Mouse (Mus musculus) forelimb bud, embryonic 11.5 days (tissue): ENCODE data around the gene Ahctf1.
"Not testable (repeated sequence)": the region's sequence is repeated elsewhere in the genome, so short reads cannot be mapped to it uniquely, and the experiment has no call there.

ENCODE experiments used
- DNase-seq: peaks from one replicate; pipeline ENCODE4 v3.0.0-alpha.2; 2012; ENCODE audit warnings: low read depth, low spot score

The Ahctf1 gene

DNA sequence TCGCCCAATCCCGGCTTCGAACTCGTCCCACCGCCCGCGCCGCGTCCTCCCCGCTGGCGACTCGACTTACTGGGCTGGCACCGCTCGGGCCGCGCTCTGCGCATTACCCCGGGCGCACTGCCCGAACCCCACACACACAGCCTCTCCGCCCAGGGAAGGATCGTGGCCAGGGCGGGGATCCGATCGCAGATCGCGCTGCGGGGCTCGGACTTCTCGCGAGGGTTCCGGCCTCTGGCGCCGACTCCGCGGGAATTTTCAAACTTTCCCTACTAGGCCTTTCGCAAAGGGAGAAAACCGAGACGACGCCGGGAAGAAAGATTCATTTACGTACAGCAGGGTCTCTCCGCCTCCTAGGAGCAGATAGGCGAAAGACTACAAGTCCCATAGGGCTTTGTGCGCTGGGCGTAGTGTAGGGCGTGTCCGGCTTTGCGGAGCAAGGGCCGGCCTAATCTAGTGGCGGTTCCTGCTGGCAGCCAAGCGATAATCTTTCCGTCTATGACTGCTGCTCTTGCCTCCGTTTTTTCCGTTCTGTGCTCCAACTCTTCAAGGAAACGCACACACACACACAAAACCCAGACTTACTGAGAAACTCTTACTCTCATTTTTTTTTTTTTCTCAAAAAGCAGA lies at the start of gene Ahctf1:
TSS of gene Ahctf1 (minus strand) at position 168 of the 627 bp plus-strand sequence.
- DNase-seq = peak; percentile 99

- DNase-seq = peak; percentile 82
Measured at GRCm38 (mm10) chr1:179847759-179848389, 44.4 kb upstream of the Ahctf1 start.

- no peak for DNase-seq
Measured at GRCm38 (mm10) chr1:179847173-179847572, 43.7 kb upstream of the Ahctf1 start.

GRCm38 (mm10) chr1:179845832-179846499 lies 42.5 kb upstream of the Ahctf1 start:
- no peak for DNase-seq

GRCm38 (mm10) chr1:179844894-179845293 lies 41.4 kb upstream of the Ahctf1 start:
- DNase-seq = peak; percentile 58

DNA sequence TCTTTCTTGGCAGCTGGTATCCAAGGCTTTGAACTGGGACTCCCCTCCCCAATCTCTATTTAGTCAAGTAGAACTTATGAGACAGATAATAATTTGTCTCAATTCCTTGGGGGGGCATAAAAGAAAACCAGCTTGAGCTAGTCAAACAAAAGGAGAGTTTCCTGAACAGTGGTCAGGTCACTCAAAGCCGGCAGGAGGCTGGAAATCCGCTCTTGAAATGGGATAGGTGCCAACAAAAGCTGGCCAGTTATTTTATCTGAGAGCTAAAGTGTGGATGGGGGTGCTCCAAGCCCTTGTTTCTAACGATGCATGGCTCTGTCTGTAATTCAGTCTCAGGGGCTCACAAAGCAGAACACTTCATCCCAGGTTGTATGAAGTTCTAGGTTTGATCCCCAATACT lies 40.5 kb upstream of the Ahctf1 start:
- no peak for DNase-seq

DNA sequence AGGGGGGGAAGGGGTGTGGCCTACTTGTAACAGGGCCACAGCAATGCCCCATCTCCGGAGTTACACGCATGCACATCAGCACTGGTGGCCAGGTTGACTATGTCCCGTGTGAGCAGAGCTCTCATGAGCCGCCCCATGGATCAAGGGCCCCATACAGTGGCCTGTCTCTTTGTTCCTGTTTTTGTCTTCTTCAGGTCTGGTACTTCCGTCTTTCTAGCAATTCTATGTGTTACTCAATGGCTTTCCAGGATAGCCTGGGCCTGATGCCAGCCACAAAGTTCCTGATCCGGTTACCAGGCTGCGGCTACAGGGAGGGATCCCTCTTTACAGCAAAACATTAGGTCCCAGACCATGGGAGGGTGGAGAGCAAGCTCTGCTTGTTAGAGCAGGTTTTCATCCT lies 39.1 kb upstream of the Ahctf1 start:
- no peak for DNase-seq

DNA sequence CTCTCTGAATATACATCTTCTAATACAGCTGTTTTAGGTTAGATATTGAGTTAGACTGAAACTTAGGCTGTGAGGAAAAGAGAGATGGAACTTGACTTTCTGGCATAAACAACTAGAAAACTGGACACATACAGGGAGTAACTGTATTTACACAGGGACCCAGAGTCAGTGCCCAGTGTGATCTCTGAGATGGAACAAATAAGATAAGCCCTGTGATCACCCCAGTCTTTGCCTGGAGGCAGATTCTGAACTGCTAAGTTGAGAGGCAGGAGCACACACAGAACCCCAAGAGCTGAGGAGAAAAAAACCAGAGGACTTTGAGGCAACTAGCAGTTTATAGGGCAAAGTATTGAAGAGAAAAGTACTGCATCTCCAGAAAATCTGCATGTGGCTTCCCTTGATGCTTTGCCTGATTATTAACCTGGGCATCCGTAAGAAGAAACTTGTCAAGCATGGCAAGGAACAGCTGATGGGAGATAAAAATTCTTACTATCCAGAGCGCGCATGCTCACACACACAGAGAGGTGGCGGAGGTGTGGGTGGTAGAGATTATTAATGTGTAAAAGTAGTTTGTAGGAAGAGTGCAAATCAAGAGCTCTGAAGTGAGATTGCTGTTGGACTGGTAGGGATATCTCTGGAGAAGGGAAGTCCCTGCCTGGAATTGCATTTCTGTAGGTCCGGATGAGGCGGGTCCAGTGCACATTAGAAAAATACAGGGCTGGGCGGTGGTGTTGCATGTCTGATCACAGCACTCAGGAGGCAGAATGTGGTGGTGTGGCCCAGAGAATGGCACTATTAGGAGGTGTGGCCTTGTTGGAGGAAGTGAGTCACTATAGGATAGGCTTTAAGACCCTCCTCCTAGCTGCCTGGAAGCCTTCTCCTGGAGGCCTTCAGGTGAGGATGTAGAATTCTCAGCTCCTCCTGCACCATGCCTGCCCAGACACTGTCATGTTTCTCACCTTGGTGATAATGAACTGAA lies 33.2 kb upstream of the Ahctf1 start:
- no peak for DNase-seq

DNA sequence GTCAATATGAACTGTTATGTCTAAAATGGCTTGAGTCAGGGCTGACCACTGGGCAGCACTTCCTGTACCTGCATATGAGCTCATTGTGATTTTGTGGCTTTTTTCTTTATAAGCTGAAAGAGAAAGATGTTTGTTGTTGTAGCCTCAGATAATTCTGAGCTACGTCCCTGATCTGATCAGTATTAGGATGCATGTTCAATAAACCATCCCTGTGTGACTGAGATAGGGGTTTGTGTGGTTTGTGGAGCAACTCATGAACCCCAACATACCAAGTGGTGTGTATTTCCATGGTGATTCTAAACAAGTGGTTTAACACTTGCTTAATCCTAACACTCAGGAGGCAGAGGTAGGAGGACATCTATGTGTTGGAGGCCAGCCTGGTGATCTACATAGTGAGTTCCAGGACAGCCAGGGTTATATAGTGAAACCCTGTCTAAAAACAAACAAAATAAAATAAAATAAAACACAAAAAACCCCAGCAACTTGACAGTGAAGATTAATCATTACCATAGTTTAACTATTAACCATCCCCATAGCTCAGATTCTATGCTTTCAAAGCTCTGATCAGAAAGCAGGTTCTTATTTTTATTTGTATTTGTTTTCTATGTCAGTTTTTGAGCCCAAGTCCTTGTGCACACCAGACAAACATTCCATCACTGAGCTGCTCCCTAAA lies 32.4 kb upstream of the Ahctf1 start:
- DNase-seq = no peak

- DNase-seq = no peak
Measured at GRCm38 (mm10) chr1:179833596-179833995, 30.1 kb upstream of the Ahctf1 start.

GRCm38 (mm10) chr1:179832710-179833240 lies 29.3 kb upstream of the Ahctf1 start:
- DNase-seq = no peak

- no peak for DNase-seq
Measured at GRCm38 (mm10) chr1:179828900-179829299, 25.4 kb upstream of the Ahctf1 start.

GRCm38 (mm10) chr1:179828051-179828450 lies 24.6 kb upstream of the Ahctf1 start:
- DNase-seq = no peak

- DNase-seq = no peak
Measured at GRCm38 (mm10) chr1:179824549-179824948, 21.1 kb upstream of the Ahctf1 start.

DNA sequence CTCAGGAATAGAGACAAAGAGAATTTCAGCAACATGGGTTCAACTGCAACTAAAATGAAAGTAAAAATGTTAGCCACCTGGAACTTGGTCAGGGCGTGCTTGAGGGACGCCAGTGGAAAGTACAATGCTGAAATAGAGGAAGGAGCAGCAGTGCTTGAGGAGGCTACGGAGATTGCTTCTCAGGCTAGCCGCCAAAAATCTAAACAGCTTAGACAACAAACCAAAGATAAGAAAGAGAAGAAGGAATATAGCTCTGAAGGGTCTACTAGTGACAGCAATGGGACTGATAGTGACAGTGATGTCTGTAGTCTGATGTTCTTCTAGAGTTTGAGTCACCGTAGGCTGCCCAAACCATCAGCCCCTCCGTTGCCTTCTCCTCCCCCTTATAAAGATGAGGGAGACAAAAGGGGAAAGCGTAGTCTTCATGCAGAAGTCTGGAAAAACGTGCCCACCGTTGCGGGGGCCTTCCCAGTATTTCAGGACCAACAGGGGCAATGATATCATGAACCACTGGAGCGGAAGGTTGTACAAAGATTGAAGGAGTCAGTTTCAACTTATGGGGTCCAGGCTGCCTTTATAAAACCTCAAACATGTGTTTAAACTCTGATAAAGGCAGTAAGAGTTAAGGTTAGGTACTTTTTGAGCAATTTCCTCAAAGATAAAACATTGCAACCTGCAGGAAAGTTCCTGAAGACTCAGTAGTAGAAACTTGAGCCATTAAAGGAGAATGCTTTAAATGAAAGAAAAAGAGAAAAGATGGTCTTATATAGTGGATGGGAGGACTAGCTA lies 15.2 kb upstream of the Ahctf1 start:
- not testable (repeated sequence) for DNase-seq

DNA sequence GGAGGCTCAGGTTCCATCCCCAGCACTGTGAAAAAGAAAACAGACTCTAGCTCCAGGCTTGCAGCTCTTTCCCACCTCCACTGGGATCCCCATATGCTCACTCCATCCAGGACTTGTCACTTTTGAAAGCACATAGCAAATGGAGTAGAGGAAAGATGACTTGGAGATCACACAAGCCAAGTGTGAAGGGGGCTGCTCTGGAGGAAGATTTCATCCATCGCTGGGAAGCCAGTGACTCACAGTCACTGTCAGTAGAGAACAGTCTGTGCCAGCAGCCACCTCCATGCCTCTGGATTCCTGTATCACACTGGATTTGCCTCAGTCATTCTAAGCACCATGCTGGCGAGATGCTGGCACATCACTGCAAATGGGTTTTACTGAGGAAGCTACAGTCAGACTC lies 11.1 kb upstream of the Ahctf1 start:
- no peak for DNase-seq

- DNase-seq = no peak
Measured at GRCm38 (mm10) chr1:179813385-179813784, 9.9 kb upstream of the Ahctf1 start.

- DNase-seq = no peak
Measured at GRCm38 (mm10) chr1:179808300-179808699, 4.8 kb upstream of the Ahctf1 start.

DNA sequence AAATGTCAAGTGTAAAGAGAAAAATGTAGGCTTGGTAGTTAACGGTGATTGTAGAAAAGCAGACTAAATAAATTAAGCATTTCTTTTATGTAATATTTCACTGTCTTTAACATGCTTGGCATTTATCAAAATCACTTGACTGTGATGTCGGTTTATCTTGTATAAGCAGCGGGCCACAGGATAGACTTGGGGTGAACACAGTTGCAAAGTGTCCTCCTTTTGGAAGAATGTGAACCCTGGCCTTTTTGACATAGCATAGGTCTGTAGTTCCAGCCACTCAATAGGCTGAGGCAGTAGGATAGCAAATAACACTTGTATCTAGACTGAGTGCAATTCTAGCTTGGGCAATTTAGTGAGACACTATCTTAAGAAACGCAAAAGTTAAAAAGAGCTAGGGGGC lies 4.0 kb upstream of the Ahctf1 start:
- no peak for DNase-seq

DNA sequence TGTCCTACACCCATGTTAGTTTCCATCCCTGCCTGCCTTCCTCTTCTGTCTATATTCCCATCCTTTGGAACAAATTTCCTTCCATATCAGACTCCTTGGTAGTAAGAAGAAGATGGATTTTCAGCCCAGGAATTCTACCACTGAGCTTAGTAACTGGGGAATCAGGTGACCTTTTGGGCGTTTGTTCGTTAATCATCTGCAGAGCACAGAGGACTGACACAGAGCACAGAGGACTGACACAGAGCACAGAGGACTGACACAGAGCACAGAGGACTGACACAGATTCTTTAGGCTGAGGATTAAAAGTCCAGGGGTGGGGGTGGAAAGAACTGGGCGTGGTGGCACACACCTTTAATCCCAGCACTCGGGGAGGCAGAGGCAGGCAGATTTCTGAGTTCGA lies 2.3 kb upstream of the Ahctf1 start:
- no peak for DNase-seq
